Mouse (Mus musculus) adrenal gland, adult (tissue): Measurements from ENCODE around the gene Dcaf17.

Source experiments
- DNase-seq, 2 experiments: peaks; one replicate each; pipeline ENCODE4 v3.0.0; 2022 to 2023; ENCODE audit warnings: low spot score in 1 of 2; ENCODE audit not compliant: inconsistent age in 2 of 2

The Dcaf17 gene

DNA sequence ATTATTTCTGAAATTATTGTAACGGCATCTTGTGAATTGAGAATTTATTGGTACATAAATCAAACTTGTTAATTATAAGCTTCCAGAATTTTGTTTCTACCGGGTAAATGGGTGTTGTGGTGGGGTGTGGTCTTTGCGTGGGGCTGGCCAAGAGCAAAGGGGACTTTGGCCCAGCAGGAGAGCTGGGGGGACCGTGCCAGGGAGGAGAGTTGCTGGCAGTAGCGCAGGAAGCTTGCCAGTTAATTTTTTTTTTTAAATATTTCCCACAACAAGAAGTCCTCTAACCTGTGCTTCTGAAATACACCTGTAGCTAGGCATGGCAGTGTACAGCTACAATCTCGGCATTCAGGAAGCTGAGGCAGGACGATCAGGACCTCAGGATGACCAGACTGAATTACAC is 4.6 kb upstream of the Dcaf17 start:
- no peak for DNase-seq

DNA sequence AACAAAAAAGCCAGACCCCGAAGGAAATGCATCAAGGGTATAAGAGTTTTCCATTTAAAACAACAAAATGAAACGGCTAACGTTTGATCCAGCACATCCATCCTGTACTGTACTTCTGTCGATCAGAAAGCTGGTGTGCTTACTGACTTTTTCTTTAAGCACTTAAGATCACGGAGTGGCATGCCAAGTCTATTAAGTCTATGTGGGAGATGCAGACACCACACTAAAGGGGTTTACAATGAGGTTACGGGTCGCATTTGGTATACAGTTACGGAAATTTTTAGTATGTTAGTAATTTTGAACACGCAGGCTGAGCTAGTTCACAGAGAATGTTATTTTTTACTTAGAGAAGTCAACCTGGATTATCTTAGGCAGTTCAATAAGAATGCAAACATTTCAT is 412 bp upstream of the Dcaf17 start:
- no peak for DNase-seq

DNA sequence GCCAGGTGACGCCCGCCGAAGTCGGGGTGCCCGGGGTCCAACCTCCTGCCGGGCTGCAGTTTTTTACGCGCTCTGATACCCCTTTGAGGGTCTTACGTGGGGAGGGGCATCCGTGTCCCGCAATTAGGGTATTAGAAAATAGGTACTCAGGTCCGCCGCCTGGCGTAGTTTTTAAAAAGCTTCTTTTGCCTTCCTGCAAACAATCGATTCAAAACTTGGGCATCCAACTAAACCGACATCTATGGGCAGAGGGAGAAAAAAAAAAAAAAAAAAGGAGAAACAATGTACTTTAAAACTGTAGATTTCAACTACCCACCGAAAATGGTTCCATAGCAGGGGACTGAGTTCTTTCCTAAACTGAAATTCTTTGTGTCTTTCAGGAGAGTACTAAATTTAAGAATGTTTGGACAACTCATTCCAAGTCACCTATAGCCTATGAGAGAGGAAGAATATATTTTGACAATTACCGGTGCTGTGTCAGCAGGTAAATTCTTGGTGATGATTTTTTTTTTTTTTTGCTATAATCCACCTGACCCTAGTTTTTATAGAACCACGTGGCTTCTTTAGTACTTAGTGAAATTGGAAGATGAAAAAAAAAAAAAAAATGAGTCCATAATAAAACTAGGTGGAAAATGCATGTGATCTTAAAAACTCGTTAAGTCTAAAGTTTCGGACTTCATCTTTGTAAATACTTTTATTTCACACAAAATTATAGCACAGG is 1.1 kb downstream of the Dcaf17 start:
- DNase-seq = no peak

DNA sequence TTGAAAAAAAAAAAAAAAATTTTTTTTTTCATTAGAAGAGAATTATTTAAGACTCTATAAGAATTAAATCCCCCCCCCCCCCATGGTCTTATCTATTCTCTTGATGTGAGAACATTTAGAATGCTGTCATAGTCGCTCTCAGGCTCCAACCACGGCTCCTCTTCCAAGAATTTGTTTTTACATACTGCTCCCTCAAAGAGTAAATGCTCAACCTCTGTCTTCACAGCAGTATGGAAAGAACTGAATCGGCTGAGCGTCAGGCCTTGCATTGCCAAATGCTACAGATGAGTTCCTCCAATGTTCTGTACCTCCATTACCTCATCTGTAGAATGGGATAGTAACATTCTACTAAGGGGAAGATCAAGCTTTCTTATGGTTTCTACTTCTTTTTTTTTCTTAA is 16.5 kb downstream of the Dcaf17 start:
- DNase-seq = no peak

DNA sequence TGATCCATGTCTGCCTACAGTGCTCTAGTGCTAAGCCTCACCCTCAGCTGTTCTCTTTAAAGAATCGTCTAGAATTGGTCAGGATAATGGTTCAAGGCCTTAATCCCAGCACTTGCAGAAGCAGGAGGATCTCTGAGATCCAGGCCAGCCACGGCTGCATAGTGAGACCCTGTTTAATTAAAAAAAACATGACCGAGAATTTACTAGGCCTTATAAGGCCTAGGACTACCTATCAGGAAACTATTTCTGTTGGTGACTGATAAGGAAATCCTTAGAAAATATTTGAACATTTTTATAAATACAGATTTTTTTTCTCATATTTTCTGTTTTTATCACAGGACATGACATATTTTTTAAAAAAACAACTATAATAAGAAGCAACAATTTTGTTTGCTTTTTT is 18.2 kb downstream of the Dcaf17 start:
- no peak for DNase-seq

DNA sequence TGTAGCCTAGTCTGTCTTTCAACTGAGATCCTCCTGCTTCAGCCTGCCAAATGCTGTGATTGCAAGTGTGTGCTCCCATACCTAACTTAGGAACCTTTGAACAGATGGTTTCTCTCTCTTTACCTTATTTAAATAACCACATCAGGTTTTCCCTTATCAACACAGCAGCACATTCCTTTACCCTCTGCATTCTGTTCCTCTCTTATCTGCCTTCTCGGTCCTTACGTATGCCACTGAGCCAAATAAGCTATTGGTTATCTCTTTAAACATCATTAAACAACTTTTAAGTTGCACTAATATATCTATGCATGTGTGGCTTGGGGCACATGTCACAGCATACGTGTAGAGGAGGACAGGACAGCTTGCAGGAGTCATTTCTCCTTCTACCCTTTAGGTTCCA is 18.7 kb downstream of the Dcaf17 start:
- DNase-seq = no peak

DNA sequence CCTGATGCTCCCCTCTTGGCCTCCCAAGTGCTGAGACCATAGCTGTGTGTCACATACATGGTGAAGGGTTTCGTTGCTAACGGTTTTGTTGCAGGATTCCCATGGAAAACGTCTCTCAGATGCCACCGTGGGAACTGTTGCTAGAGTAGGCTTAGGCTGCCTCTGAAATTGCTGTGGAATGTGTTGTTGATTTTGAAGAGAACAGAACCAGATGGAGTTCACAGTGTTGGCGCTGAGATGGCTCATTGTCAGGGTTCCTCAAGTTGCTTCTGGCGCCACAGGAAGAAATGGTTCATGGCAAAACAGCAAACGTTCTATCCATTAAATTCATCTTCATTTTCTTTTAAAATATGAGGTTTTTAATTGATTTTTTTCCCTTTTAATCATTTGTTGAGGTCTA is 27.3 kb downstream of the Dcaf17 start:
- DNase-seq = no peak

DNA sequence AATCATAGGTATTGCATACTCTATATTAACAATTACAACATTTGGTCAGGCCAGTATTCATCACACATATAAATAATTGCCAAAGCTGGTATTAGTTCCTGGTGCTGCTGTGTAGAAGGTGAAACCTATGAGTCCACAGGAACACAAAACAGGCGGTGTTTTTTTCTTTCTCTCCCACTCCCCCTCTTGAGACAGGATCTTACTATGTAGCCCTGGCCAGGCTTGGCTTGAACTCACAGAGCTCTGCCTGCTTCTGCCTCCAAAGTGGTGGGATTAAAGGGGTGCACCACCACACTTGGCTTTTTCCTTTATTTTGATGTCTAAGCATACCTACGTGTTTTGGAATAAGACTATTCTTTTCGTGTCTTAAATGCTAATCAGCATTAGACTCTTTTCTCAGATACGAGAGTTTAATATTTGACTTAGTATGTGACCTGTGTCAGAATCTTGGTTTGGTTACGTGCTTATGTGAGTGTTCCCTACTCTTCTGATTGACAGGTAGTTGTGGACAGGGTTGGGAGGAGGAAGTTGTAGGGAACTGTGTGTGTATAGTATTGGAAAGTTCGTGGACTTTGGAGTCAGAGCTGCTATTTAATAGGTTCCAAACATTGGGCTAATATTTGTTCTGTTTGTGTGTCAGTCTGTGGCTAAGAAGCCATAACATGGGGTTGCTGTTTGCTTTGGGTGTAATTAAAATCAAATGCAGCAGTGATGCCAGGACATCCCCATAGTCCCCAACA is 28.5 kb downstream of the Dcaf17 start:
- no peak for DNase-seq

DNA sequence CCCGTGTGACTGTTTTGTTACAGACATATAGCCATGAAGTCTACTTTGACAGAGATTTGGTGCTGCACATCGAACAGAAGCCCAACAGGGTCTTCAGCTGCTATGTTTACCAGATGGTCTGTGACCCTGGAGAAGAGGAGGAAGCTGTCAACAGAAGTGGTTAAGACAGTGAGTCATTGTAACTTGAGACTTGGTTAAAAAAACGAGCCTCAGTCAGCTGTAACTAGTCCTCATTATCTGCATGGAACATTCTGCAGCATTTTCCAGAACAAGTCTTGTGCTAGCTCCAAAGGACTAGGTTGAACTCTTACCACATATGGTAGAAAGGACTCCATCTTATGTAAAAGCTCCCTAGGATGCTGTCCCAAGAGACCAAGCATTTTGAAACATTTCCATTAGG is 34.6 kb downstream of the Dcaf17 start:
- no peak for DNase-seq

DNA sequence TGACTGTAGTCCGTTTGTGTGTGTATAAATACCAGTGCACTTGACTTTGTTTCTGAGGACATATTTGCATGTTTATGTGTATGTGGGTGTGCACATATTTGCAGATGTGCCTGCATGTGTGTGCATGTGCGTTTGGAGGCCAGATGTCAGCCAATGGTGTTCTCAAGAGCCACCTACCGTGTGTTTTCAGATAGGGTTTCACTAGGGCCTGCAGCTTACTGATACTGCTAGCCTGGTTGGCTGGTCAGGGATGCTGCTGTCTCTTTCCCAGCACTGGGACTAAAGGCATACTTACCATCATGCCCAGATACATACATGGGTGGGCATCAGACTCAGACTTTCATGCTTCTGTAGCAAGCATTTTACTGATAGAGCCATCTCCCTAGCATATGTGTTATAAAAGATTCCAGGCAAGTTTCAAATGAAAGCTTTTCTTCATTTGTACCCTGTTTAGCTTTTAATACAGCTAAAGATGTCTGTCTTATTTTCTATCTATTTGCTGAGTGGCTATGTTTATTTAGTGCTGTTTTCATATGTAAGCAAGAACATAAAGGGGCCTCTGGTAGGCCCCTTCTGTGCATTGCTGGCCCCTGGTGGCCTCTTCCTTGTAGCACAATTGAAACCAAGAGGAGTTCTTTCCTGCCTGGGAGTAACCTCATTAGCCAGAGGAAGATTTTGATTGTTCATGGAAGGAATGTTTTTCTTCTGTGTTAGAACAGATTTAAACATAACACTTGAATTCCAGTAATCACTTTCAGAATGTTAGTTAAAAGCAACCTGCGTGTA is 35.7 kb downstream of the Dcaf17 start:
- DNase-seq = no peak

DNA sequence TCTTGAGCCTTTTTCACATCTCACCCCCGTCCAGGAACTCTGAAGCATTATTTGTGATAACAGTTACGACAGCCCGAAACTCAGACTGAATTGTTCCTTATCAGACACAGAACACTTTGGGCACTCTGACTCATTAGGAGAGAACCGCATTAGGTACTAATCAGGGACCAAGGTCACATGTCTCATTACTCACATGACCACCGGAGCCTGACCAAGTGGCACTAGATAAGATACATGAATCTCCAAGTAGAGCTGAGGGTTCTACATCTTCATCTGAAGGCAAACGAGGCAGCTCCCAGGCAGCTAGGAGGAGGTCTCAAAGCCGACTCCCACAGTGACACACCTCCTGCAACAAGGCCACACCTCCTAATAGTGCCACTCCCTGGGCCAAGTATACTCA is 41.0 kb downstream of the Dcaf17 start:
- peak; percentile 20 to 49 for DNase-seq

DNA sequence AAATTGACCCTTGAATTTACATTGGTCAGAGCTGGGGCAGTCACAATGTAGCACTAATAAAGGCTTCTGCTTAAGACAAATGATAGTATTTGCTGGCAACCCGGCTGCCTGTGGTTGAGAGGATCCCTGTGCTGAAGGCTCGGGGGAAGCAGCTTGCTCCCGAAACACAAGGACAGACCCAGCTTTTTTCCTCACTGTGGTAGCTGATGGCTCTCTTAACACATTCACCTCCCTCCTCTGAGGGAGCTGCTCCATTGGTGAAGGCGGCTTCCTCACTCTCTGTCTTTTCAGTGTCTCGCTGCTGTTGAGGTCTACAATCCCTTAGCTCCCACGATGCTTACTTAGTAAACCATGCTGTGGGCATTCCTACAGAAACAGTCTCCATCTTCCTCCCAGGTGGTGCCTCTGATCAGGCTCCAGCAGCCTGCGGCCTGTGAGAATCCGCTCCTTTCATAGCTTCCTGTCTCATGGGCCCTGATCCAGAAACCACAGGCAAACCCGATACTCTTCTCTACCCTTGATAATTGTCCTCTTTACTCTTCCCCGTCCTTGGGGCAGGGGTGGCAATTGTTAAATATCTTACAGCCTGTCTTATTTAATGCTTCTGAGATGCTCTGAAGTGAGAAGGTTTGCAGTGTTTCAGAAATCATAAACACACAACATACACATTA is 47.6 kb downstream of the Dcaf17 start:
- DNase-seq = no peak

DNA sequence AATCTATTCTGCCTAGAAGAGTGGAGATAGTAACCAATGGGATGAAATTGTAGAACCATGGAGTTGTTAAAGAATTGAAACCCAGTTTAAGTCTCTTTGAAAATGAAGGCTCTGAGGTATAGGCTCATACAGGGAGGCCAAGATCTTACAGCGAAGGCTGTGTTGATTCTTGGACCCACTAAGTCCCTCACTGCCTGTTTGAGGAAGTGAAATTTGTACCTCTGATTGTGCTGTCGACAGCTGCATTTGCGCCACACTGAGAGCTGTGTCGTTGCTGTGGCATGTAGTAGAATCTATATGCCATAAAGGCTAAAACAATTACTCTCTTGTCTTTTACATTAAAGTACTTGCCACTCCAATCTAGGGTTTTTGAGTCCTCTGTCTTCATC is 48.2 kb downstream of the Dcaf17 start:
- DNase-seq = no peak

DNA sequence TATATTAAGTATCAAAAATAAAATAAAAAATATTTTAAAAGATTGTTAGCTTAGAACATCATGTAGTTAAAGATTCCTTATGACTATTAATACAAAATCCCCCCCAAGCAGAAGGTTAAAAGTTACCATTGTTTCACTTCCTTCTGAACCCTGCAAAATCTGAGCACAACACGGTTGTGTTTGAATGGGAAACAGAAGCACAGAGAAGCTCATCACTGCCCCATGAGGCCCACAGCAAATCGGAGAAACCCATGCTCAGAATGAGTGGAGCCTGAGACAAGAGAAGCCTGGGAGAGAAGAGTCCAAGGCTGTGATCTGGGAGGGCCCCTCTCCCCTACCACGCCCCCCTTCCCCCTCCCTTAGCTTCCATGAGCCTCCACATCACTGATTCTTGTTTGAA is 49.6 kb downstream of the Dcaf17 start:
- no peak for DNase-seq

DNA sequence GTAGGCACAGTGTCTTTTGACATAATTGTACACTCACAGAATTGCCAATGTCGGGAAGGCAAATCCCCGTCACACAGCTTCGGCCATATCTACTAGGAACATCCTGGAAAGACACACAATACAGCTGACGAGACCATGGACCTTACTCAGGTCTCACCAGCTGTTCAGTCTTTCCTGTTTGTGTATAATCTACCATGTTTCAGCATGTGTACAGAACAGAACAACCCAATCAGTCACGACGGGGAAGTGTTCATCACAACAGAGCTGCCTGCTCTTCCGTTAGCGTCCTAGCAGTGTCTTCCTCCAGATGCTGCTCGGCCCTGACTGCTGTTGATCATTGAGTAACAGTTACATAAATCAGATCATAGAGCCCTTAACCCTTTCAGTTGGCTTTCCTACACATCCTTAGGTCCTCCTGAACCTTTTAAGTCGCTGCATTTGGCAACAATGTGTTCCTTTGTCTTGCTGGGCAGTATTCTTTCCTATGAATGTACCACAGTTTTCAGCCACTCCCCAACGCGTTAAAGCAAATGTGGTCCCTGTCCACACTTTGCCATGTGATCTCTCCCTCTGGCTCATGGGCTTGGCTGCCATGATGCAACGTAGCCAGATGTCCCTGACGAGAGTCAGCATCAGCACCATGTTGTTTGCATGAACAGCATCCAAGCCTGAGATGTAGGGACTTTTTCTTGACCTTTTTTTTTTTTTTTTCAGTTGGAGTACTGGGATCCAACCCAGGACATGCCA is 50.5 kb downstream of the Dcaf17 start:
- no peak for DNase-seq

DNA sequence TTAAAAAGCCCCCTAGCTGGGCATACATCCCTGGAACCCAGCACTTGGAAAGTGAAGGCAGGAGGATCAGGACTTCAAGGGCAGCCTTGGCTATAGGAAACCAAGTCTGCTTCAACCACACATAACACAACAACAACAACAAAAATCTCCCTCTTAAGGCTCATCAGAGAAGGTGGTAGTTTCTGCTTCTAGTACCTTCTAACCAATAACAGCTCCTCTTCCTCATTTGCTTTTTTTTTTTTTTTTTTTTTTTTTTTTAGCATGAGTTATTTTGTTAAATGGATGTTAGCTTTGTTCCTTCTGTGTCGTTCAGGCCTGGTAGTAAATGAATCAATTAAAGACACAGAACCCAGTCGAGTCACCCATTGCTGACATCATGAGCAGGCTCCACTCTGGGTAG is 52.1 kb downstream of the Dcaf17 start:
- DNase-seq = no peak

DNA sequence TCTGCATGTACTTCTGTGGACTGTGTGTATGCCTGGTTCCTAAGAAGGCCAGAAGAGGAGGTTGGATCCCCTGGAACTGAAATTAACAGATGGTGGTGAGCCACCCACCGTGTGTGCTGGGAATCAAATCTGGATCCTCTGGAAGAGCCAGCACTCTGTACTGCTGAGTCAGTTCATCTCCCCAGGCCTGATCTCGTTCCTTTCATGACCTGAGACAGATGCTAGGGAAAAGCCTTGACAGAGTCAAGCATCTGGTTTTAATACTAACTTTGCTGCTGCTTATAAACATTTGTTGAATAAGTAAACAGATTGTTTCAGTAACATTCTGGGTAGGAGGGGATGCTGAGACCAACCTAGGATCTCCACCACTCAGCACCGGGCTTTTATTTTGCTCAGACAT is 53.4 kb downstream of the Dcaf17 start:
- DNase-seq = no peak

DNA sequence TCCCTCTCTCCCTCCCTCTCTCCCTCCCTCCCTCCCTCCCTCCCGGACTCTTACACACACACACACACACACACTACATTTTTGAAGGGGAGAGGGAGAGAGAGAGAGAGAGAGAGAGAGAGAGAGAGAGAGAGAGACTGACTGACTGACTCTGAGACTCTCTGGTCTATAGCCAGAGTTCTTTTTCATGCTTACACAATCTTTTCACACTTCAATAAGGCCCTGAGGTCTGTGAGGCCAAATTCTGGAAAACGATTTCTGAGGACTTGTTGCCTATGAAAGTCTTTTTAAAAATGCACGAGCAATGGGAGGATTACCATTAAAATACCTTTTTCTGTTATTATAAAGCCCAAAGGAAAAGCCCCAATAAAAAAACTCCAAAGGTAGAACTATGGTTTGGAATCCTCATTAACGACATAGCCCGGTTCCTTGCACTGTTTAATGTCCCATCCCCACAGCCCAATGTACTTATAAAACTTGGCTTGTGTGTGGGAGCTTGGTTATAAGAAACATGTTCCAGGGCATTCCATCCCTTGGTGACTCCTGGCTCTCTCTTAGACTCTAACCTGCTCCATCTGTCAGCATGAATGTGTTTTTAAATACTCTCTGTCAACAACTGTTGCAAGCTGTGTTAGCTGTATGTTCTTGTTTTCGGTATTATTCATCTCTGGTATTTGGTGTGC is 58.5 kb downstream of the Dcaf17 start:
- DNase-seq = no peak

DNA sequence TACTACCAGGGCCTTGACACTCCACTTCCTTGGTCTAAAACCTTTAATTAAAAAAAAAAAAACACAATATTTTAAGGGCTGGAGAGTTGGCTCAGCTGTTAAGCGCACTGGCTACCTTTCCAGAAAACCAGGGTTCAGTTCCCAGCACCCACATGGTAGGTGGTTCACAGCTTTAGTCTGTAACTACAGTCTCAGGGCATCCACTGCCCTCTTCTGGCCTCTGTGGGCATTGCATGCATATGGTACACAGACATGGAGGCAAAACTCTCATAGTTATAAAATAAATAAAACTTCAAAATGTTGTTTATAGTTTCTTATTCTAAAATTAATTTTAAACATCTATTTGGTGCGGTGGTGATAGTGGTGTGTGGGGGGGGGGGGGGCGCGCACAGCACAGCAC is 61.0 kb downstream of the Dcaf17 start:
- no peak for DNase-seq
